Mouse (Mus musculus) large intestine, adult 2 months (tissue): ENCODE results near the gene Sox5. TPM values are rescaled to one million over a fixed set of nuclear protein-coding genes. Genes with fewer than 3 reads are reported as not detected.
"Not testable (repeated sequence)": the region's sequence is repeated elsewhere in the genome, so short reads cannot be mapped to it uniquely, and the experiment has no call there.

Experiments
- DNase-seq: peaks from one replicate; pipeline ENCODE4 v3.0.0-alpha.2; 2012; ENCODE audit warnings: low read depth, low spot score
- WGBS: fragments of 180-500 bp; shearing (Covaris S2); methylation state at CpG from one replicate; pipeline ENCODE4 v1.1.7; 2018; 5-methylcytosine and 5-hydroxymethylcytosine counted together
- polyA plus RNA-seq: library from polyadenylated mRNA; depleted of rRNA; stranded (reverse); fragments of >200 nt; gene quantifications from 2 replicates; pipeline ENCODE4 v1.2.3, GENCODE M21; 2012

Sox5 gene
- polyA plus RNA-seq, 1 experiment: 0.55 TPM

DNA sequence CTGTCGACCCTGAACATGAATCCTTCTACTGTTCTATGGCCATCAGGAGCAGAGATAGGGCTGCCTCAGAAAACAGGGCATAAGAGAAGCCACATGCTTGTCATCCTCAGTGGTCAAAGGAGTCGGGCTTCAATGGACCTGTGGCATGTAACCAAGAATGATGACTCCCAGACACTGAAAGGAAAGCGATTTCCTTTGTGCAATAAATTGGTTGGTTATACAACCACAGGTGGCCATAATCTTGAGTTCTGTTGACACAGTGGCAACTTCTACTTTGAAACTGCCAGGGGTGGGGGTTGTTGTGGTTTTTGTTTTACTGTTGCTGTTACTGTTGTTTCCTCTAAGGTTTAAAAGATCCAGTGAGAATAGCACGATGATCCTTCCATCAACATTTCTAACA is 512.1 kb downstream of the Sox5 start:
- whole genome bisulfite sequencing: 22% methylated on average over 4 of the region's 4 CpGs

GRCm38 (mm10) chr6:144265752-144266151 is 516.0 kb downstream of the Sox5 start:
- DNase-seq: no peak
- WGBS: 85% methylated on average over 5 of the region's 5 CpGs

More for the DNA sequence above, 512.1 kb downstream of the Sox5 start:
- DNase-seq: peak; percentile 38

DNA sequence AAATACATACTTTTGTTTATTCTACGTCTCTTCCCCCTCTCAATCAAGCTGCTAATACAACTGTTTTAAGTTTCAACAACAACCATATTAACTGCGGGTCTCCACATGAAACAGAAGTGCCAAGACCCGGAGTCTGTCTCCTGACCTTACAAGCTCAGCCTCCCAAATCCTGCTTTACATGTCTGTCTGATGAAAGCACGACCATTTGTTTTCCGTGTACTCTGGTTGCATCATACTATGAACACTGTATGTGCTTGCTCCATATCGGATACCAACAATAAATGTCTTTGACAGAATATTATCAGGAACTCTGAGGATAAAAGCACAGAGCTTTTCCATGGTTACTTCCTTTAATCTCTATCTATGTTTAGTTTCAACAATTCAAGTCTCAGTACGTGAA is 516.8 kb downstream of the Sox5 start:
- no peak for DNase-seq
- WGBS: 38% methylated on average over 7 of the region's 7 CpGs

GRCm38 (mm10) chr6:144264320-144264915 is 517.4 kb downstream of the Sox5 start:
- 21% methylated on average over 16 of the region's 16 CpGs for WGBS
- DNase-seq: peak; percentile 6

GRCm38 (mm10) chr6:144256500-144256899 is 525.3 kb downstream of the Sox5 start:
- WGBS: 49% methylated on average over 8 of the region's 8 CpGs
- no peak for DNase-seq

GRCm38 (mm10) chr6:144252191-144252718 is 529.5 kb downstream of the Sox5 start:
- WGBS: 83% methylated on average over 7 of the region's 7 CpGs
- DNase-seq: no peak

DNA sequence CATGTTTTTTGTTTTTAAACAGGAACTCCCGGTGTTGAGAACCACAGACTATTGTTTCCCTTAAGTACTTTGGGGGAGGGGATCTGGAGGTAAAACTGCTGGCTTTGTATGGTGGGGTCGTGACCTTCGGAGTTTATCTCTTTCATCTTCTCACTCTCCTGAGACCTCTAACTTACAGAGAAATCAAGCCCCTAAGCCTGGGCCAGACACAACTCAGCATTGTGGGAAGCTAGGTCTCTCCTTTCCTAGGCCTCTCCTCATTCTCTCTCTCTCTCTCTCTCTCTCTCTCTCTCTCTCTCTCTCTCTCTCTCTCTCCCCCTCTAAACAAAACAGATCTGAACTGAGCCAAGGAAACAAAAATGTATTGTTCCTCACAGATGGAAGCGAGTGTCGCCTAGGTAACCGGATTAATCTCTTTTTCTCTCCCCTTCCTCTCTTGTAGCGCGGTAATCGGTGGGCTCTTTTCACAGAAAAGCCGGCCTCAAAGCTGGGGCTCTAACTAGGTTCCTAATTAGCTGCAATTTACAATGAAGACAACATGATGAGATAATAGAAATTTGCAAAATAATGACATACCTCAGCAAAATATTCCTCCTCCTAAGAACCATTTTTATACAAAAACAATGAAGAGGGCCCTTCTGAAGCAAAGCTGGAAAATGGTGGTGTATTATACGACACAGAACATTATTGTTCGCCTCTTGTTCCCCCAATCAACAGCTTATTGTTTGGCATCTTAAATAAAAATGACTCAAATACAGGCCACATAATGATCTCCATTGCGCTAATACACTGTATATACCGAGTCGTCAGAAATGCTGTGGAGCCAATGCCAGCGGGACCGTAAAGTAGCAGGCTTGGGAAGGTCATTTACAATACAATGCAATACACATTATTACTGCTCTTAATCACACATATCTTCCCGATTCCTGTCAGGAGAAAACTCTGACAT is 530.3 kb downstream of the Sox5 start:
- no peak for DNase-seq
- WGBS: 83% methylated on average over 18 of the region's 18 CpGs

DNA sequence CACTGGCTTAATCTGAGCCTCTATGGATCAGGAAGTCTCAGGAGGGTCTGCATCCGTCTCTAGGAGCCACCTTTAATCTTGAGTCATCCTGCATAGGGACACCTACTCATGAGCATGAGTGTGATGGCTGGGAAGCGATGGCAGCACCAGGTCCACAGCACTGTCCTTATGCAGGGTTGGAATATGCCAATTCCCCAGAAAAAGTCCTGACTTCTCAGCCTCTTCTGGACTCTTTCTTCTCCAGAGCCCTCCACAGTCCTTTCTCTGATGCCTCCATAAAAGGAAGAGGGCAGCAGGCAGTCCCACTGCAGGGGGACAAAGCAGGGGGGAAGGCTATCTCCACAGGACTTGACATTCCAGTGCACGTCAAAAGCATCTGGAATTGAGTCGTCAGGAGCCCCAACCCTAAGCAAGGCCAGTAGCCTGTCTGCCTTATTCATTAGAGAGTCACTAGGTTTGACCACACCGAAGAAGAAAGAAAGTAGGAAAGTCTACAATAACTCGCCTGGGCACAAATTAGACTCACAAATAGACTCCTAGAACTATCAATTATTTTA is 531.1 kb downstream of the Sox5 start:
- WGBS: 77% methylated on average over 6 of the region's 6 CpGs
- no peak for DNase-seq

DNA sequence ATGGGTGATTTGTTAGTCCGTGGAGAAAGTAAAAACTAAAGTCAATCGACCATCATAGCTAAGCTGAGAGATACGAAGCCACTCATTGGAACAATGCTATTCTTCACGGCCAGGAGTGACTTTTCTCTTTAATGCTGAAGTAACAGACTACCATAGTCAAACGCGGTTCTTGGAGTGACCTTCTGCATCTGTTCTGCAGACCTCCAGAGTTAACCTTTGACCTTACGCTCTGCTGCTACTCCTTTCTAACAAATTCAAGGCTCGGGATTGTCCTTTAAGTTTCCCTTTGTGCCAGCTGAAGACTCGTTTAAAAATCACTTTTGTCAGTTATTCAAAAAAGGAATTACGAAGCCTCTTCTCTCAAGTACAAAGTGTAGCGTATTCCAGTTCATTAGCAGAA is 545.2 kb downstream of the Sox5 start:
- 81% methylated on average over 11 of the region's 11 CpGs for WGBS
- DNase-seq: no peak

GRCm38 (mm10) chr6:144203970-144204369 is 577.8 kb downstream of the Sox5 start:
- DNase-seq: no peak
- WGBS: 76% methylated on average over 8 of the region's 8 CpGs

- 67% methylated on average over 12 of the region's 12 CpGs for WGBS
- DNase-seq: no peak
Observed at GRCm38 (mm10) chr6:144203013-144203412, 578.8 kb downstream of the Sox5 start.

- DNase-seq: no peak
- 85% methylated on average over 5 of the region's 5 CpGs for WGBS
Observed at GRCm38 (mm10) chr6:144201402-144202040, 580.3 kb downstream of the Sox5 start.

GRCm38 (mm10) chr6:144197209-144198119 is 584.3 kb downstream of the Sox5 start:
- DNase-seq: no peak
- WGBS: 86% methylated on average over 16 of the region's 16 CpGs

DNA sequence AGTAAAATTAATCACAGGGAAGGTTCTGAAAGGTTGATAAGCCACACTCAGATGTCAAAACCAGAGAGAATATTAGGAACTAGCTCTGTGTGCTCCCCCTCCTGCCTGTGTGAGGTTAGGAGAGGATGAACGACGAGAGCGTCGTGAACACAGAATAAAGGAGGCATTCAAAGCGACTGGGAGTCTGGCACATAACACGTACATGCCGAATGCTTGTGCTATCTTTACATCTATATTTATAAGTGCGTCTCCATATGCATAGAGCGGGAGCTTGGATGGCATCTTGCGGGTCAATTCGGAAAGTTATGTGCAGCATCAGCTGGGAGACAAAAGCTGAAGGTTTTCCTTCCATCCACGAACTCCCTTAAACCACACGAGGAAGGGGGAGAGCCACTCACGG is 585.8 kb downstream of the Sox5 start:
- 89% methylated on average over 14 of the region's 14 CpGs for WGBS
- no peak for DNase-seq

DNA sequence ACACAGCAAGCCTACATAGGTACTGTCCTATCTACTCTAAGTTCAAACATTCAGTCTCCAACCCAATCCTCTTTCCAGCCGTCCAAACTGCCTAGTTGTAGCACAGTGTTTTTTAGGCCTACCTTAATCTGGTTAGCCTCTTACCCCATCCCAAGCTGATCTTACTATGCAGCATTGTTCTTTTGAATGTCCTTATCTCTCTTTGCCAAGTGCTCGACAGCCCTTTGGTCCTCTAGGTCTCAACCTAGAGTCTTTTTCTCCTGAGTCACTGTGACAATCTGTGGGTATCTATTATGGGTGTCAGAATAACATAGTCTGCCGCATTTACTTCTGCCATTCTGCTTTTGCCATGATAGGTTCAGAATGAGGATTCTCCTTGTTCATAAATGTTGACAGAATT is 598.7 kb downstream of the Sox5 start:
- DNase-seq: no peak
- WGBS: 89% methylated on average over 3 of the region's 3 CpGs

GRCm38 (mm10) chr6:144182429-144182828 is 599.3 kb downstream of the Sox5 start:
- not testable (repeated sequence) for DNase-seq
- WGBS: 95% methylated on average over 13 of the region's 13 CpGs

DNA sequence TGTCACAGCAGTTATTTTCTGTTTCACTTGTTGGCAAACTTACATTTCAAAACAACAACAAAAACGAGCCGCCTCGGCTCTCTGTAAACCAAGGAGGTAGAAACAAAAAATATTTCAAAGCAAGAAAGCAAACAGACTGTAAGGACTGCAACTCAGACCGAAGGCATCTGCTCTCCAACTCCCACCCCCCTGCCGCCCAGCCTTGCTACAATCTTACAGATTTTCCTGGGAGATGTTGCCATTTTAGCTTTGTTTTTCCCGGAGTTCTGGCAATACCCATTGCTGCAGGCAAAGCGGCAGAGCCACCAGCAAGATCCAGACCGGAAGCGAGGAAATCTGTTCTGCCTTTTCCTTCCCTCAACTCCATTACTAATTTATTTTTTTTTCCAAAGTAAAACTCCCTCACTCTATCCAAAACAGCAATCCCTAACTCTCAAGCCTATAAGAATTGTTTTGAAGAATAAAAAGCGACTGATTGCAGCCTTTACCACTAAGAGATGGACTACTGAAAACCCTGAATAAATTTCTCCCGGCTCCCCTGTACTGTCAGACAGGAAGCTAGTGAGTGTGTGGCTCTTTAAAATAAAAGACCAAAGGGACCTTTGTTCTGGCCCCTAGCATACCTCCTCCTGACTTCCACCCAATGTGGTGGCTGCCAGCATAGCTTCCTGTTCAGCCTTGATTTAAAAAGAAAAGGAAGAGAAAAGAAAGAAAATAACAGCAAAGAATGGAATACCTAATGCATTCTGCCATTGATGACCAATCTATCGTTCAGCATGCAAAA is 600.5 kb downstream of the Sox5 start:
- no peak for DNase-seq
- WGBS: 58% methylated on average over 12 of the region's 12 CpGs

DNA sequence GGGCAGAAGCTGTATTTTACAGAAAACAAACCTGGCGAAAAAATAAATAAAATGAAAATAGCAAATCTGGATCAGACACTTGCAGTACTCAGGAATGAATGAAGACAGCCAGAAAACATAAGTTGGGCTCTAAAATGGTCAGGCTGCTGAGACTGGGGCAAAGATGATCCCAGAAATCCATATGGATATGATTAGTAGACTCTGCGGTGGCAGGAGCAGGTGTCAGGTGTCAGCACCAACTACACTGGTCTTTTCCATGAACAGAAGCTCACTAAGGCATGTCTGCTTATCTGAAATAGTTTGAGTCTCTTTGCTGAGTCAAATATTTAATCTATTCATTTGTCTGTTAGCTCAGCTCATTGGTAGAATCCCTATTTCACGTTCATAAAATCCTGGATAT is 602.7 kb downstream of the Sox5 start:
- 82% methylated on average over 3 of the region's 3 CpGs for WGBS

More for the DNA sequence above, 602.7 kb downstream of the Sox5 start:
- DNase-seq: no peak
